Mouse (Mus musculus) gastrocnemius, postnatal 36 days (tissue): ENCODE data around the gene Hist1h1t. TPM values are rescaled to one million over a fixed set of nuclear protein-coding genes. Genes with fewer than 3 reads are reported as not detected.

Experiments
- microRNA-seq, 2 experiments: library from miRNA; unstranded; fragments of <30 nt; microRNA quantifications; one replicate each; pipeline ENCODE4 v1.2.0; 2021
- total RNA-seq, 2 experiments: library from RNA; stranded (reverse); gene quantifications; 2 replicates each; pipeline ENCODE4 v1.2.3; 2021

Gene Hist1h1t
- total RNA-seq, 2 experiments from 2014 or later = not detected

Small RNAs within 50 kb of the gene (microRNA-seq; reads per million reads assigned to microRNA genes)
- 0 reads per million in 2 experiments for gene Gm44314
- gene Gm44350 = 0 reads per million in 2 experiments

Other genes with a start within 250 kb of the Hist1h1t start
- not detected for gene Btn1a1, start 229.9 kb upstream of the Hist1h1t start, total RNA-seq
- gene Btn2a2, start 207.0 kb upstream of the Hist1h1t start, total RNA-seq = not detected
- gene Hist1h4h, start 164.8 kb upstream of the Hist1h1t start, total RNA-seq = 100 to 1,000 TPM; 130 to 153 TPM
- gene Hist1h2af, start 161.9 kb upstream of the Hist1h1t start, total RNA-seq = 10 to 100 TPM in 1 of 2 experiments, 1 to 10 TPM in 1; 7.7 to 11.5 TPM
- 1 to 10 TPM; 2.8 to 5.0 TPM for gene Hist1h3g, start 160.4 kb upstream of the Hist1h1t start, total RNA-seq
- gene Hist1h2bh, start 152.4 kb upstream of the Hist1h1t start, total RNA-seq = 1 to 10 TPM; 1.7 to 2.1 TPM
- gene Hist1h3f, start 151.8 kb upstream of the Hist1h1t start, total RNA-seq = 1 to 10 TPM; 5.5 to 6.4 TPM
- 10 to 100 TPM; 12.5 to 22.4 TPM for gene Hist1h4f, start 144.2 kb upstream of the Hist1h1t start, total RNA-seq
- 1 to 10 TPM; 1.6 to 2.0 TPM for gene Hist1h1d, start 142.6 kb upstream of the Hist1h1t start, total RNA-seq
- gene Hist1h3e, start 133.4 kb upstream of the Hist1h1t start, total RNA-seq = 10 to 100 TPM; 11.9 to 17.0 TPM
- gene Hist1h2ae, start 124.6 kb upstream of the Hist1h1t start, total RNA-seq = 1 to 10 TPM; 1.6 to 2.8 TPM
- gene Hist1h2bg, start 124.4 kb upstream of the Hist1h1t start, total RNA-seq = 10 to 100 TPM; 15.3 to 21.1 TPM
- gene Hist1h2bf, start 121.6 kb upstream of the Hist1h1t start, total RNA-seq = 1 to 10 TPM; 7.5 to 8.5 TPM
- gene Hist1h2ad, start 121.4 kb upstream of the Hist1h1t start, total RNA-seq = 1 to 10 TPM; 1.2 to 2.2 TPM
- gene Hist1h3d, start 120.1 kb upstream of the Hist1h1t start, total RNA-seq = 1 to 10 TPM; 2.8 to 4.8 TPM
- 10 to 100 TPM; 39.6 to 39.7 TPM for gene Hist1h4d, start 114.2 kb upstream of the Hist1h1t start, total RNA-seq
- gene Hist1h2be, start 74.7 kb upstream of the Hist1h1t start, total RNA-seq = 10 to 100 TPM; 16.6 to 18.7 TPM
- gene Hist1h1e, start 73.3 kb upstream of the Hist1h1t start, total RNA-seq = 10 to 100 TPM; 42.9 to 50.8 TPM
- 1 to 10 TPM; 1.3 to 1.4 TPM for gene Hist1h2ac, start 11.9 kb upstream of the Hist1h1t start, total RNA-seq
- gene Hist1h2bc, start 11.6 kb upstream of the Hist1h1t start, total RNA-seq = 10 to 100 TPM; 65.6 to 72.3 TPM
- gene Hist1h4c, start 2.6 kb downstream of the Hist1h1t start, total RNA-seq = 10 to 100 TPM; 62.8 to 75.7 TPM
- 10 to 100 TPM; 17.6 to 27.0 TPM for gene Hfe, start 15.0 kb downstream of the Hist1h1t start, total RNA-seq
- 100 to 1,000 TPM; 188 to 225 TPM for gene Hist1h1c, start 43.0 kb downstream of the Hist1h1t start, total RNA-seq
- gene Hist1h3c, start 49.8 kb downstream of the Hist1h1t start, total RNA-seq = 1 to 10 TPM; 4.5 to 4.6 TPM
- 1 to 10 TPM; 5.1 to 7.0 TPM for gene Hist1h2bb, start 50.9 kb downstream of the Hist1h1t start, total RNA-seq
- gene Hist1h2ab, start 55.3 kb downstream of the Hist1h1t start, total RNA-seq = 10 to 100 TPM in 1 of 2 experiments, 1 to 10 TPM in 1; 9.4 to 10.3 TPM
- gene Hist1h3b, start 56.5 kb downstream of the Hist1h1t start, total RNA-seq = 10 to 100 TPM; 14.2 to 14.3 TPM
- 1 to 10 TPM; 5.8 to 8.4 TPM for gene Hist1h4b, start 61.2 kb downstream of the Hist1h1t start, total RNA-seq
- gene Hist1h4a, start 65.4 kb downstream of the Hist1h1t start, total RNA-seq = 1 to 10 TPM; 6.4 to 7.2 TPM
- 10 to 100 TPM in 1 of 2 experiments, 1 to 10 TPM in 1; 9.9 to 14.4 TPM for gene Hist1h3a, start 66.6 kb downstream of the Hist1h1t start, total RNA-seq
- gene Hist1h1a, start 67.9 kb downstream of the Hist1h1t start, total RNA-seq = 1 to 10 TPM; 5.6 to 7.4 TPM
- gene Trim38, start 74.1 kb downstream of the Hist1h1t start, total RNA-seq = not detected
- gene Slc17a2, start 111.2 kb downstream of the Hist1h1t start, total RNA-seq = not detected
- gene Slc17a3, start 143.6 kb downstream of the Hist1h1t start, total RNA-seq = not detected
- gene Slc17a1, start 171.9 kb downstream of the Hist1h1t start, total RNA-seq = not detected
- not detected for gene Slc17a4, start 219.2 kb downstream of the Hist1h1t start, total RNA-seq
- gene Hist1h2ba, start 238.3 kb downstream of the Hist1h1t start, total RNA-seq = not detected
- not detected for gene Hist1h2aa, start 238.6 kb downstream of the Hist1h1t start, total RNA-seq